Mouse (Mus musculus) embryonic facial prominence, embryonic 15.5 days (tissue): ENCODE data around the gene Slc5a2. TPM values are rescaled to one million over a fixed set of nuclear protein-coding genes. Genes with fewer than 3 reads are reported as not detected.
A peak's percentile ranks its signal among the peaks of the same experiment; 100 is the strongest.

Source experiments
- ATAC-seq: fragments of 200-750 bp; cut with Nextera tagmentation; 2 replicates; pipeline ENCODE4 v1.8.0; 2017; ENCODE audit warnings: low read depth, moderate TSS enrichment; ENCODE audit not compliant: insufficient number of reproducible peaks, low FRiP score, low TSS enrichment
- H3K27ac ChIP-seq: fragments of 300-500 bp; sonication (generic); replicated peaks from 2 replicates; pipeline ENCODE4 v1.5.1; 2015; ENCODE audit warnings: mild to moderate bottlenecking, inconsistent platforms
- H3K27me3 ChIP-seq: fragments of 300-500 bp; sonication (generic); 2 replicates; pipeline ENCODE4 v1.6.1; 2015; ENCODE audit warnings: inconsistent platforms
- H3K36me3 ChIP-seq: fragments of 300-500 bp; sonication (generic); 2 replicates; pipeline ENCODE4 v1.6.1; 2015; ENCODE audit warnings: mild to moderate bottlenecking, inconsistent platforms
- H3K4me1 ChIP-seq: fragments of 300-500 bp; sonication (generic); 2 replicates; pipeline ENCODE4 v1.6.1; 2015; ENCODE audit warnings: inconsistent platforms
- H3K4me2 ChIP-seq: fragments of 300-500 bp; sonication (generic); replicated peaks from 2 replicates; pipeline ENCODE4 v1.6.1; 2015; ENCODE audit warnings: mild to moderate bottlenecking, inconsistent platforms
- H3K4me3 ChIP-seq: fragments of 300-500 bp; sonication (generic); replicated peaks from 2 replicates; pipeline ENCODE4 v1.5.1; 2015; ENCODE audit warnings: mild to moderate bottlenecking, inconsistent platforms
- H3K9ac ChIP-seq: fragments of 300-500 bp; sonication (generic); 2 replicates; pipeline ENCODE4 v1.6.1; 2015; ENCODE audit warnings: inconsistent platforms
- H3K9me3 ChIP-seq: fragments of 300-500 bp; sonication (generic); replicated peaks from 2 replicates; pipeline ENCODE4 v1.6.1; 2016; ENCODE audit warnings: inconsistent platforms
- WGBS: fragments of 180-500 bp; shearing (Covaris S2); methylation state at CpG from one replicate; pipeline ENCODE4 v1.1.7; 2015; 5-methylcytosine and 5-hydroxymethylcytosine counted together
- polyA plus RNA-seq: library from polyadenylated mRNA; unstranded; fragments of >200 nt; fragmentation: Nextera tagmentation; extraction: Ambion mirVana; gene quantifications from 2 replicates; pipeline ENCODE4 v1.2.1, GENCODE M21; 2015

The Slc5a2 gene
- polyA plus RNA-seq, 1 experiment from 2014 or later: not detected

DNA sequence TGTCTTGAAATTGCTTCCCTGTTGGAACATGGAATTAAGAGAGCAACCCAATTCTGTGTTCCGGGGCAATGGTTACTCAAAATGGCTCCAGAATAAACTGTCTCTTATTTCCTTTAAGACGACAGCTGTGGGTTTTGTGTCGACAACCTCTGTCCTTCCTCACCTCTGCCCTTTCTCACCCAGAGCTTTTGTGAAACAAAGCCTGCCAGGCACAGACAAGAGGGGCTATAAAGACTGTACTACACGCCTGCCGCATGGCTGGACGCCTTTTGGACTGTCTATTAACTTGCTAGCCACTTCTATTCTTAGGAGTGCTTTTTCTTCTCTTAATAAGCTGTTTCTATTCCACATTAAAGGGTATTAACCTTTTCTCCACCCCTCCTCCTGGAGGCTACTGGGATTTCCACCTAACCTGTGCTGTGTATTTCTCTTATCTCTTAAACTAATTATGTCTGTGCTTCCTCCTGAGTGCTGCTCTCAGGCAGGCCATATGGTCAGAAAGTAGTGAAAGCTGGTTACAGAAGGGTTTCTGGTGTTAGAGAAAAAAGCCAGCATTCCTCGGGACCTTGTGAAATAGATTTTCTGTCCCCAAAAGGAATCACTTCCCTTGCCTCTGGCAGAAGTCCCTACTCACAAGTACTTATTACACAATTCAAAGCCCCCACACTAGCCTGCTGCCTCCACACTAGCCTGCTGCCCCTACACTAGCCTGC lies 17.2 kb downstream of the Slc5a2 start:
- H3K9ac ChIP-seq: no peak overlapping the region
- H3K27me3 ChIP-seq: no peaks in the 10 kb centered on the region
- no peaks in the 10 kb centered on the region for H3K9me3 ChIP-seq
- ATAC-seq: no peak
- no peak overlapping the region for H3K4me2 ChIP-seq
- H3K4me3 ChIP-seq: no peak overlapping the region
- H3K36me3 ChIP-seq: peaks cover 52% of the 10 kb centered on the region
- WGBS: 35% methylated on average over 7 of the region's 7 CpGs
- H3K4me1 ChIP-seq: no peaks in the 10 kb centered on the region
- no peak overlapping the region for H3K27ac ChIP-seq

DNA sequence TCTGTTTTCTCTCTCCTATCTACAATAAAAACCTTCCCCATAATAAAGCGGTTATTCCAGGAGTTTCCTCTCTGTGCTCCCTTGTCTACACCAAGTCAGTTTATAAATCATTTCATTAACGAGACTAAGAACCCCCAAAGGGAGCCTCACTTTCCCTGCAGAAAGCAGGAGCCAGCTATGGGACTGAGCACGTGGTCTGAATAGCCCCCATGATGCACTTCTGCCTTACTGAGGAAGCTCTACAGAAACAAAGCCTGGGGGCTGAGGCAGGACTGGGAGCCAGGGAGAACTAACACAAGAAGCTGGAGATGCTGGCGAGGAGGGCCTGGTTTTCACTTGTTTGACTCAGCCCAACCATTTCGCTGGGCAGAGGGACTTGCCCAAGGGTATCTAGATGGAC lies 18.6 kb downstream of the Slc5a2 start:
- WGBS: 56% methylated on average over 5 of the region's 5 CpGs
- Histone ChIP-seq H3K4me1 (no peaks in the 10 kb centered on the region), H3K4me3 (no peak overlapping the region), H3K9me3 (no peaks in the 10 kb centered on the region), H3K27me3 (no peaks in the 10 kb centered on the region), H3K36me3 (peaks cover 49% of the 10 kb centered on the region), H3K9ac (no peak overlapping the region), H3K27ac (no peak overlapping the region; the same call in 1 of the 2 replicates), H3K4me2 (no peak overlapping the region)
- no peak for ATAC-seq

DNA sequence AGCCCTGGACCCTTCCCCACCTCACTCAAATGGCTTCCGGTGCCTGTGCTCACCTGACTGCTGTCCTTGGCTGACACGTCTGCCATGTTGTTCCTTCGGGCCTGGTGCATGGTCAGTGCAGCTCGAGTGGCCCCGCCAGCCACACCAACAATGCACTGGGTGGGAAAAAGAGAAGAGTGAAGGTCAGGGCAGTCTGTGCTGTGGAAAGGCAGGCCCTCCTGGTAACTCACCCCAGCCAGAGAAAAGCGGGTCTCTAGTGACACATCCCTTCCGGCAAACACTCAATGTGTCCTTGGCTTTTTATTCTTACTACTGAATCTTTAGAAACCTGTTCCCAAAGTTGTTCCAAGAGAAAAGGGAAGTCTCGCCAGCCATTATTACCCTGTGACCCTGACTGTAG lies 19.6 kb downstream of the Slc5a2 start:
- no peak for ATAC-seq
- H3K4me1 ChIP-seq: no peaks in the 10 kb centered on the region
- no peaks in the 10 kb centered on the region for H3K27me3 ChIP-seq
- H3K36me3 ChIP-seq: peaks cover 42% of the 10 kb centered on the region
- 89% methylated on average over 8 of the region's 8 CpGs for WGBS
- H3K4me2 ChIP-seq: no peak overlapping the region
- no peak overlapping the region for H3K9ac ChIP-seq
- H3K27ac ChIP-seq: no peak overlapping the region
- H3K4me3 ChIP-seq: no peak overlapping the region
- no peaks in the 10 kb centered on the region for H3K9me3 ChIP-seq

DNA sequence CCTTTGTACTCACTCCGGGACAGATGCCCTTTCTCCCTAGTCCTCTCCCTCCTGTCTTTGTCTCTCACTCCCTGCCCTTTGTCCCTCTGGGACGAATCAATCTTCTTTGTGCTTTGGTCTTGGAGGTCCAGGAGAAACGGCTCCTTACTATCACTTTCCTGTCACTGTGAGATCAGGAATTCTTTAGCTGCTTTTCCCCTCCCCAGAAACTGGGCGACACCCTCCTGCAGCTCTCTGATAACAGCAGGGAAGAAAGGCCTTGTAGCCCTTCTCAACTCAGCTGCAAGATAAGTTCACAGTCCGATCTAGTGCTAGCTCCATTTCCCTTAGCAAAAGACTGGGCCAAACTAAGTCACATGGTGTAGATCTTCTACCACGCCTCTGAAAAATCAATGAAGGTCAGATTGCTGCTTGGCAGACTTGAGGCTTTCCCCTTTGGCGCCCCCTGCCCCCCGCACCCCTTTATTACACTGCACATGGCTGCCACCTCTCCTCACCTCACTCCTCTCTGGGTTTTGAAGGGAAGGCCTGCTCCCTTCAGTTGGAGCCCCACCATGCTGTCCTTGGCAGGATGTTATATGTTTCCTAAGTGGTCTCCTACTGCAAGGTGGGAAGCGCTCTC lies 23.6 kb downstream of the Slc5a2 start:
- Histone ChIP-seq H3K36me3 (peaks cover 42% of the 10 kb centered on the region), H3K27ac (no peak overlapping the region), H3K4me2 (no peak overlapping the region), H3K27me3 (no peaks in the 10 kb centered on the region), H3K4me1 (no peaks in the 10 kb centered on the region), H3K4me3 (no peak overlapping the region), H3K9ac (no peak overlapping the region), H3K9me3 (no peaks in the 10 kb centered on the region)
- WGBS: 39% methylated on average over 9 of the region's 9 CpGs
- ATAC-seq: no peak

DNA sequence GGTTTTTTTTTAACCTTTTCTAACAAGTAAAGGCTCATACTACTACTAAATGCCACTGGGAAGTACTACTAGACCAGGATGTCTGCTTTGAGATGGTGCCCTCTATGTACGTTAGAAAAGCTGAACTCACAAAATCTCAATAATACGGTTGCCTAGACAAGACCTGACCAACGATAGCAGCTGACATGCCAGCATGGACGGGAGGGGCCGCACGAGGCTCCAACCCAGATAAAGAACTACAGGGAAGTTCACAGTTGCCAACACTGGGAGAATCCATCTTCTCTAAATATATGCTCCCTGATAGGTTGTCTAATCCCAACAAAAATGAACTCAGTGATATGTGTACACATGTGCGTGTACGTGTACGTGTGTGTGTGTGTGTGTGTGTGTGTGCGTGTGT lies 29.3 kb downstream of the Slc5a2 start:
- no peak overlapping the region for H3K9ac ChIP-seq
- peaks cover 13% of the 10 kb centered on the region; the same call in 1 of the 2 replicates for H3K36me3 ChIP-seq
- no peak overlapping the region for H3K4me2 ChIP-seq
- peaks cover 24% of the 10 kb centered on the region for H3K4me1 ChIP-seq
- no peak overlapping the region for H3K27ac ChIP-seq
- no peak overlapping the region for H3K4me3 ChIP-seq
- no peaks in the 10 kb centered on the region for H3K9me3 ChIP-seq
- H3K27me3 ChIP-seq: no peaks in the 10 kb centered on the region
- ATAC-seq: no peak
- 89% methylated on average over 10 of the region's 10 CpGs for WGBS

DNA sequence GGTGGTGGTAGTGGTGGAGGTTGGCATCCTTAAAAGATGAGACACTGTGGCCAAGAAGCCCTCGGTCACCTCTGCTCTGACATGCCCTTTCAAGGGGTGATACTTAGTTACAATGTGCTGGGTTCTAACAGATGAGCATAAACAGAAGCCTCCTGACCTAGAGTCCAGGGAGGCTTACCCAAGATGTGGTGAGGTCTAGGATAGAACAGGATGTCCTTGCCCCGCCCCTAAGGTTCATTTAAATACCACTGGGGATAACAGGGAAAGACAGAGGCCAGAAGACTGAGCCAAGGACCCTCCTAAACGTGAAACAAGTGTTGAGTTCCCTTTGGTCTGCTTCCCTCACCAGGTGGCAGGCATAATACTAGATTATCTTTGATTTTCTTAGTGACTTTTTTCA lies 31.1 kb downstream of the Slc5a2 start:
- Histone ChIP-seq H3K36me3 (peaks cover 7% of the 10 kb centered on the region; the same call in 1 of the 2 replicates), H3K4me3 (no peak overlapping the region), H3K4me1 (peaks cover 24% of the 10 kb centered on the region), H3K27me3 (no peaks in the 10 kb centered on the region), H3K9ac (no peak overlapping the region; the same call in 1 of the 2 replicates), H3K27ac (no peak overlapping the region), H3K9me3 (no peaks in the 10 kb centered on the region), H3K4me2 (no peak overlapping the region)
- no peak for ATAC-seq
- 64% methylated on average over 3 of the region's 3 CpGs for WGBS

DNA sequence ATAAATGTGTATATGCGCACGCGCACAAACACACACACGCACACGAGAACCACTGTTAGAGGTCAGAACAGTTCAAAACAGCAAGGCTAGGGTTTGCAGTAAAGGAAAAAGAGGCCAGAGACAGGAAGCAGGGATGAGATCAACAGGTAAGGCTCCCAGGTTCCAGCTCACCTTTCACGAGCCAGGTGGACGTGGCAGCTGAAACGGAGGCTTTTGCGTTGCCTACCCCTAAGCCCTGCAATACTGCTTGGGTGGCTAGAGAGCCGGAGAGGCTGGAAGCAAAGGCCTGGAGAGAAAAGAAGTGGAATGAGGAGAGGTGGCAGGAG lies 31.8 kb downstream of the Slc5a2 start:
- 33% methylated on average over 10 of the region's 10 CpGs for WGBS
- H3K9me3 ChIP-seq: no peaks in the 10 kb centered on the region
- peak overlapping the region; percentile 88 for H3K27ac ChIP-seq
- peak overlapping the region; percentile 86 for H3K4me3 ChIP-seq
- peak overlapping the region; percentile 83 for H3K9ac ChIP-seq
- peaks cover 7% of the 10 kb centered on the region; the same call in 1 of the 2 replicates for H3K36me3 ChIP-seq
- no peaks in the 10 kb centered on the region for H3K27me3 ChIP-seq
- peak overlapping the region; percentile 83 for H3K4me2 ChIP-seq
- no peak for ATAC-seq
- peaks cover 24% of the 10 kb centered on the region for H3K4me1 ChIP-seq

DNA sequence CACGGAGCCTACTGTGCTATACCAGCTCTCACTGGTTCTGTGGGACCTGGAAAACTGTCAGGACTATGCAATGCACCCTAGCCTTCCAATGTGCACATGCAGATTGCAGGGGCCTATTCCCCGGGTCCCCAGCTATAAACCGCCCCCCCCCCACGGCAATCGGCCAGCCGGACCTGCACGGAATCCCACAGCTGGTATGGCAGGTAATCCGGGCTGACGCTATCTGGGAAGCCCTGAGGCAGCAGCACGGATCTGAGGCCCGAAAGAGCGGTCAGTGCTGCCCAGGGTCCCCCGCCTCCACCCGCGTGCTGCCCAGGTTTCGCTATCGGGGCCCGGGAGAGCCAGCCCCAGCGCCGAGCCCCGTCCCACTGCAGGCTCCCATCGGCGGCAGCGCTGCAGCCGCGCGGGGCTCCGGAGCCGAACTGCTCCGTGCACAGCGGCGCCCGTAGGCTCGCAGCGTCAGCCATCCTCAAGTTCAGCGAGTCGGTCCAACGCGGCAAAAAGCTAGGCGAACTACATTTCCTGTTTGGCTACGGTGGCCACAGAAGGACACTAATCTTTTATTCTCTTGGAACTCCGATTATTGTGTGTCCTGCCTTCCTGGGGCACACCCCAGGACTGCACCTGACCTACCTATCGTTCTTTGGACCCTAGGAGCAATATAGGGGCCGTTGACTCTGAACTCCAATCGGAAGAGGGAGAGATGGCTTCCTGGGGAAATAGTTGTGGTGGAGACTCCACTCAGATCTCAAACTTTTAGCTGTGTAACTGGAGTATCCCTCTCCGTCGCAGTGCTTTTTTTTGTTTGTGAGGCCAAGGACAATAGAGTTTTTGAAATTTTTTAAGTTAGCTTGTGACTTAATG lies 32.4 kb downstream of the Slc5a2 start, which contains the start of gene BC017158:
TSS of gene BC017158 (minus strand) at position 554 of the 864 bp plus-strand sequence.
- H3K27me3 ChIP-seq: no peaks in the 10 kb centered on the region
- peaks cover 24% of the 10 kb centered on the region for H3K4me1 ChIP-seq
- peak within 1 kb of the TSS; percentile 83 for H3K9ac ChIP-seq
- peak within 1 kb of the TSS; percentile 83 for H3K4me2 ChIP-seq
- peak within 1 kb of the TSS; percentile 88 for H3K27ac ChIP-seq
- H3K9me3 ChIP-seq: no peaks in the 10 kb centered on the region
- under 1% methylated on average over 47 of the region's 47 CpGs for WGBS
- H3K36me3 ChIP-seq: peaks cover 3% of the 10 kb centered on the region; the same call in 1 of the 2 replicates
- ATAC-seq: peak; percentile 61
- peak within 1 kb of the TSS; percentile 86 for H3K4me3 ChIP-seq

DNA sequence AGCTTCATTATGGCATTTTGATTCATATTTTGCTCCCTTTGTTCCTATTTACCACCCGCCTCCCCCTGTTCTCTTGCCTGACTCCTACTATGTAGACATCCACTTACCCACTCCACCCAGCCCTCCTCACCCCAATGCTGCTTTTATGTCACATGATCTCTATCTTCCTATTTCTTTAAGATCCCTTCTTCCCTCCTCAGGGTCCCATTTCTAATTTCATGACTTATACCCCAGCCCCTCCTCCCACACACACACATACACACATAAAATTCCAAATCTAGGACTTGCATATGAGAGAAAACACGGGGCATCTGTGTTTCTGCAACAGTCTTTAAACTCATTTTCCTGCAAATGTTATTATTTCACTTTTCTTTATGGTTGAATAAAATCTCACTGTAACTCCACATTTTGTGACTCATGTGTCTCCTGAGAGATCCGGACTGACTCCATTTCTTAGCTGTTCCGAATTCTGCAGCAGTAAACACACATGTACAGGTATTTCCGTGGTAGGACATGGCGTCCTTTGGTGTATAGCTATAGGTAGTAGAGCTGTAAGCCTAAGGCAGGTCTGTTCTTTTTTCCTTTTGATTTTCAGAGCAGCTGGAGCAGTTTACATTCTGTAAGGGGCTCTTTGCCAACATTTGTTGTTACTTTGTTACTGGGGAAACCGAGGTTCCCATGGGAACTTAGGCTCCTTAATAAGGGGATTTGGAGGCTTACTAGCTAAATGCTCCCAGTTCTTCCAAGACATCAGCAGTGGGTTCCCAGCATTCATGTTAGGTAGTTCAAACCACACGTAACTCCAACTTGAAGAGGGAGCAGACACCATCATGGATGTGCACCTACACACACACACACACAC lies 33.3 kb downstream of the Slc5a2 start:
- peaks cover 3% of the 10 kb centered on the region; the same call in 1 of the 2 replicates for H3K36me3 ChIP-seq
- H3K9ac ChIP-seq: no peak overlapping the region
- H3K27ac ChIP-seq: peak overlapping the region; percentile 88
- H3K9me3 ChIP-seq: no peaks in the 10 kb centered on the region
- 49% methylated on average over 8 of the region's 8 CpGs for WGBS
- H3K4me2 ChIP-seq: peak overlapping the region; percentile 83
- ATAC-seq: no peak
- H3K4me3 ChIP-seq: peak overlapping the region; percentile 86
- peaks cover 27% of the 10 kb centered on the region for H3K4me1 ChIP-seq
- no peaks in the 10 kb centered on the region for H3K27me3 ChIP-seq

DNA sequence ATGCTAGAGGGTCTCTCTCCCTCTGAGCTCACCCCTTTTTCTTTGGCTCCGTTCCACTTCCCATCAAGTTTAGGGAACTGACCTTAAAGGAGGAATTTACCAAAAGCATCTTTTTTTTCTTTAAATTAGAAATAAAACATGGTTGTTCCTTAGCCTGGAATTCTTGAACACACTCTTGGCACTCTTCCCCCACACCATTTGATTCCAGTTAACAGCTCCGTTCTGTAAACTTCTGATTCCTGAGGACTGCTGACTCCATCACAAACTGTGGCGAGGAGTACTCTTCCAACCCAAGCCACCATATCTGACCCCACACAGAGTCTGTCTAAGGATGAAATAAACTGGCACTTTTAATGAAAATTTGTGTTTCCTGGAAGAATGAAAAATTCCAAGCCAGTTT lies 35.5 kb downstream of the Slc5a2 start:
- Histone ChIP-seq H3K4me3 (no peak overlapping the region), H3K36me3 (no peaks in the 10 kb centered on the region), H3K27ac (no peak overlapping the region), H3K9ac (no peak overlapping the region), H3K9me3 (no peaks in the 10 kb centered on the region), H3K4me1 (peaks cover 36% of the 10 kb centered on the region), H3K27me3 (no peaks in the 10 kb centered on the region), H3K4me2 (no peak overlapping the region)
- no peak for ATAC-seq
- 53% methylated on average over 3 of the region's 3 CpGs for WGBS
